Mouse (Mus musculus): Measurements from ENCODE around the gene Uggt2. TPM values are rescaled to one million over a fixed set of nuclear protein-coding genes. Genes with fewer than 3 reads are reported as not detected.

The Uggt2 gene
- polyA plus RNA-seq, 1 experiment from 2014 or later: 13.2 TPM

- H3K36me3 ChIP-seq: peaks cover 56% of the 10 kb centered on the region
- 95% methylated on average over 4 of the region's 4 CpGs for WGBS
- H3K9me3 ChIP-seq (replicated peaks): no peaks in the 10 kb centered on the region
Measured at GRCm38 (mm10) chr14:118965356-118966000, 133.8 kb downstream of the Uggt2 start.

GRCm38 (mm10) chr14:118958010-118958409 is 141.2 kb downstream of the Uggt2 start:
- Histone ChIP-seq H3K9me3 (replicated peaks) (no peaks in the 10 kb centered on the region), H3K36me3 (peaks cover 77% of the 10 kb centered on the region), H3K27me3 (ENCODE audit: low read depth, poor library complexity, severe bottlenecking) (no peaks in the 10 kb centered on the region), H3K27ac (replicated peaks) (no peak overlapping the region), H3K4me1 (no peaks in the 10 kb centered on the region), H3K4me3 (no peak overlapping the region)
- WGBS: 93% methylated on average over 3 of the region's 3 CpGs
- DNase-seq (ENCODE audit: low spot score): no peak

More at GRCm38 (mm10) chr14:118965356-118966000, 133.8 kb downstream of the Uggt2 start:
- Histone ChIP-seq H3K27ac (replicated peaks) (no peak overlapping the region), H3K27me3 (ENCODE audit: low read depth, poor library complexity, severe bottlenecking) (no peaks in the 10 kb centered on the region), H3K4me3 (no peak overlapping the region), H3K4me1 (no peaks in the 10 kb centered on the region)
- DNase-seq (ENCODE audit: low spot score): no peak

GRCm38 (mm10) chr14:118951912-118952583 is 147.2 kb downstream of the Uggt2 start:
- DNase-seq (ENCODE audit: low spot score): no peak
- no peak overlapping the region for H3K4me3 ChIP-seq
- no peak overlapping the region for H3K27ac ChIP-seq (replicated peaks)
- peaks cover 7% of the 10 kb centered on the region; the same call in 1 of the 2 replicates for H3K4me1 ChIP-seq
- H3K9me3 ChIP-seq (replicated peaks): no peaks in the 10 kb centered on the region
- H3K27me3 ChIP-seq (ENCODE audit: low read depth, poor library complexity, severe bottlenecking): no peaks in the 10 kb centered on the region
- WGBS: 93% methylated on average over 9 of the region's 9 CpGs
- H3K36me3 ChIP-seq: peaks cover 24% of the 10 kb centered on the region

GRCm38 (mm10) chr14:118948841-118949240 is 150.4 kb downstream of the Uggt2 start:
- Histone ChIP-seq H3K27me3 (ENCODE audit: low read depth, poor library complexity, severe bottlenecking) (no peaks in the 10 kb centered on the region), H3K27ac (replicated peaks) (no peak overlapping the region), H3K4me1 (peaks cover 12% of the 10 kb centered on the region), H3K9me3 (replicated peaks) (no peaks in the 10 kb centered on the region), H3K36me3 (peaks cover 10% of the 10 kb centered on the region), H3K4me3 (no peak overlapping the region)
- no peak for DNase-seq (ENCODE audit: low spot score)
- WGBS: 91% methylated on average over 1 of the region's 1 CpGs

- H3K4me3 ChIP-seq: no peak overlapping the region
- H3K4me1 ChIP-seq: peaks cover 19% of the 10 kb centered on the region
- no peaks in the 10 kb centered on the region for H3K9me3 ChIP-seq (replicated peaks)
- H3K27me3 ChIP-seq (ENCODE audit: low read depth, poor library complexity, severe bottlenecking): no peaks in the 10 kb centered on the region
- DNase-seq (ENCODE audit: low spot score): no peak
- no peak overlapping the region for H3K27ac ChIP-seq (replicated peaks)
- no peaks in the 10 kb centered on the region for H3K36me3 ChIP-seq
- 92% methylated on average over 2 of the region's 2 CpGs for WGBS
Measured at GRCm38 (mm10) chr14:118944702-118945101, 154.5 kb downstream of the Uggt2 start.

GRCm38 (mm10) chr14:118942076-118942475 is 157.2 kb downstream of the Uggt2 start:
- Histone ChIP-seq H3K27ac (replicated peaks) (0 out of 2 replicates have a peak overlapping the region, but pooled peaks have one; percentile 23), H3K27me3 (ENCODE audit: low read depth, poor library complexity, severe bottlenecking) (no peaks in the 10 kb centered on the region), H3K9me3 (replicated peaks) (no peaks in the 10 kb centered on the region), H3K36me3 (no peaks in the 10 kb centered on the region), H3K4me3 (no peak overlapping the region), H3K4me1 (peaks cover 36% of the 10 kb centered on the region)
- DNase-seq (ENCODE audit: low spot score): peak; percentile 18
- WGBS: 33% methylated on average over 12 of the region's 12 CpGs

- H3K27ac ChIP-seq (replicated peaks): no peak overlapping the region
- H3K9me3 ChIP-seq (replicated peaks): no peaks in the 10 kb centered on the region
- DNase-seq (ENCODE audit: low spot score): no peak
- peaks cover 41% of the 10 kb centered on the region for H3K4me1 ChIP-seq
- H3K27me3 ChIP-seq (ENCODE audit: low read depth, poor library complexity, severe bottlenecking): peaks cover 9% of the 10 kb centered on the region; the same call in 1 of the 2 replicates
- 87% methylated on average over 4 of the region's 4 CpGs for WGBS
- no peak overlapping the region for H3K4me3 ChIP-seq
- no peaks in the 10 kb centered on the region for H3K36me3 ChIP-seq
Measured at GRCm38 (mm10) chr14:118940796-118941495, 158.3 kb downstream of the Uggt2 start.

GRCm38 (mm10) chr14:118938551-118938950 is 160.7 kb downstream of the Uggt2 start:
- Histone ChIP-seq H3K9me3 (replicated peaks) (no peaks in the 10 kb centered on the region), H3K36me3 (no peaks in the 10 kb centered on the region), H3K4me1 (peaks cover 36% of the 10 kb centered on the region), H3K27ac (replicated peaks) (peak overlapping the region; percentile 92), H3K27me3 (ENCODE audit: low read depth, poor library complexity, severe bottlenecking) (peaks cover 15% of the 10 kb centered on the region), H3K4me3 (peak overlapping the region; percentile 72)
- WGBS: 1% methylated on average over 7 of the region's 7 CpGs
- no peak for DNase-seq (ENCODE audit: low spot score)

GRCm38 (mm10) chr14:118937533-118938492 is 161.4 kb downstream of the Uggt2 start, which contains the start of gene Dnajc3:
Gene Dnajc3 (plus strand): TSS chr14:118937976.
- H3K36me3 ChIP-seq: no peaks in the 10 kb centered on the region

GRCm38 (mm10) chr14:118936952-118937351 is 162.3 kb downstream of the Uggt2 start:
- peak overlapping the region; percentile 72 for H3K4me3 ChIP-seq
- no peaks in the 10 kb centered on the region for H3K9me3 ChIP-seq (replicated peaks)
- H3K4me1 ChIP-seq: peaks cover 46% of the 10 kb centered on the region
- H3K36me3 ChIP-seq: no peaks in the 10 kb centered on the region
- WGBS: 35% methylated on average over 4 of the region's 4 CpGs
- peak overlapping the region; percentile 92 for H3K27ac ChIP-seq (replicated peaks)
- no peak for DNase-seq (ENCODE audit: low spot score)
- peaks cover 15% of the 10 kb centered on the region for H3K27me3 ChIP-seq (ENCODE audit: low read depth, poor library complexity, severe bottlenecking)

More at GRCm38 (mm10) chr14:118937533-118938492, 161.4 kb downstream of the Uggt2 start, which contains the start of gene Dnajc3:
- peaks cover 43% of the 10 kb centered on the region for H3K4me1 ChIP-seq
- H3K27ac ChIP-seq (replicated peaks): peak within 1 kb of the TSS; percentile 92
- DNase-seq (ENCODE audit: low spot score): peak; percentile 100
- peak within 1 kb of the TSS; percentile 72 for H3K4me3 ChIP-seq
- no peaks in the 10 kb centered on the region for H3K9me3 ChIP-seq (replicated peaks)
- peaks cover 15% of the 10 kb centered on the region for H3K27me3 ChIP-seq (ENCODE audit: low read depth, poor library complexity, severe bottlenecking)
- WGBS: under 1% methylated on average over 124 of the region's 124 CpGs

- Histone ChIP-seq H3K27ac (replicated peaks) (no peak overlapping the region), H3K36me3 (no peaks in the 10 kb centered on the region), H3K4me1 (peaks cover 43% of the 10 kb centered on the region), H3K4me3 (no peak overlapping the region), H3K9me3 (replicated peaks) (no peaks in the 10 kb centered on the region), H3K27me3 (ENCODE audit: low read depth, poor library complexity, severe bottlenecking) (peaks cover 15% of the 10 kb centered on the region)
- 69% methylated on average over 3 of the region's 3 CpGs for WGBS
- DNase-seq (ENCODE audit: low spot score): no peak
Measured at GRCm38 (mm10) chr14:118936236-118936635, 163.0 kb downstream of the Uggt2 start.

All from midbrain, embryonic 10.5 days (tissue).